Mouse (Mus musculus) MEL (cell line): ENCODE results near the gene Milr1. TPM values are rescaled to one million over a fixed set of nuclear protein-coding genes. Genes with fewer than 3 reads are reported as not detected.
A peak's percentile ranks its signal among the peaks of the same experiment; 100 is the strongest.

Experiments
- DNase-seq: peaks from one replicate; pipeline ENCODE4 v3.0.0; 2011; ENCODE audit warnings: low read depth, low spot score
- H3K27ac ChIP-seq: 2 replicates; pipeline ENCODE4 v1.5.1; 2012; ENCODE audit warnings: low read depth, mild to moderate bottlenecking, control low read depth, low read length, moderate library complexity; ENCODE audit not compliant: control insufficient read depth
- H3K27me3 ChIP-seq, 2 experiments: fragments of 150-350 bp in 1 of 2; sonication (generic) in 1 of 2; 2 replicates each; pipeline ENCODE4 v1.6.1; 2012; ENCODE audit warnings: low read length in 2 of 2, mild to moderate bottlenecking in 2 of 2, improper control_type of control experiment in 1 of 2, moderate library complexity in 1 of 2; ENCODE audit not compliant: insufficient read depth in 2 of 2, control insufficient read depth in 1 of 2
- H3K36me3 ChIP-seq, 2 experiments: 2 replicates each; pipeline ENCODE4 v1.6.1; 2012 to 2014; ENCODE audit warnings: low read length in 2 of 2, improper control_type of control experiment in 1 of 2, inconsistent platforms in 1 of 2, mild to moderate bottlenecking in 1 of 2; ENCODE audit not compliant: insufficient read depth in 2 of 2, control insufficient read depth in 1 of 2
- H3K4me1 ChIP-seq, 2 experiments: fragments of 150-350 bp in 1 of 2; sonication (generic) in 1 of 2; 2 replicates each; pipeline ENCODE4 v1.6.1; 2012; ENCODE audit warnings: low read length in 2 of 2, improper control_type of control experiment in 1 of 2, mild to moderate bottlenecking in 1 of 2; ENCODE audit not compliant: insufficient read depth in 2 of 2, control insufficient read depth in 1 of 2
- H3K4me3 ChIP-seq, 2 experiments: fragments of 150-350 bp in 1 of 2; sonication (generic) in 1 of 2; 2 replicates each; pipeline ENCODE4 v1.5.1; 2012; ENCODE audit warnings: low read depth in 2 of 2, low read length in 2 of 2, mild to moderate bottlenecking in 2 of 2, moderate library complexity in 2 of 2, control low read depth in 1 of 2, improper control_type of control experiment in 1 of 2; ENCODE audit not compliant: control insufficient read depth in 1 of 2, insufficient read depth in 1 of 2
- H3K79me2 ChIP-seq: 2 replicates; pipeline ENCODE4 v1.6.1; 2012; ENCODE audit warnings: mild to moderate bottlenecking, low read length, moderate library complexity; ENCODE audit not compliant: control insufficient read depth, poor library complexity, insufficient read depth
- H3K9ac ChIP-seq: 2 replicates; pipeline ENCODE4 v1.6.1; 2012; ENCODE audit warnings: low read depth, mild to moderate bottlenecking, control low read depth, low read length, moderate library complexity; ENCODE audit not compliant: control insufficient read depth, poor library complexity, severe bottlenecking
- H3K9me3 ChIP-seq: fragments of 150-350 bp; sonication (generic); replicated peaks from 2 replicates; pipeline ENCODE4 v1.6.1; 2012; ENCODE audit warnings: mild to moderate bottlenecking, low read length, improper control_type of control experiment, moderate library complexity; ENCODE audit not compliant: insufficient read depth
- BHLHE40 ChIP-seq: IDR thresholded peaks from 2 replicates; pipeline ENCODE4 v1.6.1; 2012; ENCODE audit warnings: low read depth, mild to moderate bottlenecking, inconsistent platforms, low read length, improper control_type of control experiment, borderline replicate concordance
- CTCF ChIP-seq, 3 experiments: IDR thresholded peaks in 2 of 3; conservative IDR thresholded peaks in 1 of 3; 2 replicates each; pipeline ENCODE4 v1.5.1; 2011 to 2012; ENCODE audit warnings: low read length in 3 of 3, low read depth in 2 of 3, mild to moderate bottlenecking in 2 of 3, improper control_type of control experiment in 1 of 3, inconsistent platforms in 1 of 3, mixed read lengths in 1 of 3, moderate library complexity in 1 of 3; ENCODE audit not compliant: control insufficient read depth in 1 of 3, insufficient read depth in 1 of 3, poor library complexity in 1 of 3, severe bottlenecking in 1 of 3
- E2F4 ChIP-seq: IDR thresholded peaks from 2 replicates; pipeline ENCODE4 v1.6.1; 2011; ENCODE audit warnings: low read depth, low read length, improper control_type of control experiment, borderline replicate concordance
- ELF1 ChIP-seq: IDR thresholded peaks from 2 replicates; pipeline ENCODE4 v1.6.1; 2014; ENCODE audit warnings: low read depth, mild to moderate bottlenecking, inconsistent platforms, low read length, improper control_type of control experiment, moderate library complexity
- EP300 ChIP-seq, 2 experiments: IDR thresholded peaks; 2 replicates each; pipeline ENCODE4 v1.6.1; 2011; ENCODE audit warnings: improper control_type of control experiment in 2 of 2, low read length in 2 of 2, low read depth in 1 of 2, mild to moderate bottlenecking in 1 of 2
- ETS1 ChIP-seq: IDR thresholded peaks from 2 replicates; pipeline ENCODE4 v1.6.1; 2012; ENCODE audit warnings: low read depth, mild to moderate bottlenecking, inconsistent platforms, low read length, improper control_type of control experiment, moderate library complexity
- GATA1 ChIP-seq: IDR thresholded peaks from 2 replicates; pipeline ENCODE4 v1.6.1; 2011; ENCODE audit warnings: low read depth, low read length, improper control_type of control experiment
- HCFC1 ChIP-seq: IDR thresholded peaks from 2 replicates; pipeline ENCODE4 v1.6.1; 2012; ENCODE audit warnings: low read depth, mild to moderate bottlenecking, inconsistent platforms, low read length, improper control_type of control experiment, moderate library complexity
- MXI1 ChIP-seq: IDR thresholded peaks from 2 replicates; pipeline ENCODE4 v1.6.1; 2011; ENCODE audit warnings: mild to moderate bottlenecking, low read depth, low read length, improper control_type of control experiment
- MYB ChIP-seq: IDR thresholded peaks from 2 replicates; pipeline ENCODE4 v1.6.1; 2011; ENCODE audit warnings: mild to moderate bottlenecking, low read depth, low read length, improper control_type of control experiment
- MYC ChIP-seq: IDR thresholded peaks from 2 replicates; pipeline ENCODE4 v1.6.1; 2011; ENCODE audit warnings: low read depth, mild to moderate bottlenecking, low read length, improper control_type of control experiment, moderate library complexity
- POLR2A ChIP-seq, 2 experiments: IDR thresholded peaks; 2 replicates each; pipeline ENCODE4 v1.6.1; 2011 to 2012; ENCODE audit warnings: low read length in 2 of 2, mild to moderate bottlenecking in 2 of 2, control low read depth in 1 of 2, improper control_type of control experiment in 1 of 2, low read depth in 1 of 2, moderate library complexity in 1 of 2; ENCODE audit not compliant: control insufficient read depth in 1 of 2, insufficient read depth in 1 of 2, poor library complexity in 1 of 2
- POLR2AphosphoS2 ChIP-seq: IDR thresholded peaks from 2 replicates; pipeline ENCODE4 v1.6.1; 2011; ENCODE audit warnings: low read length, improper control_type of control experiment
- RCOR1 ChIP-seq: IDR thresholded peaks from 2 replicates; pipeline ENCODE4 v1.6.1; 2012; ENCODE audit warnings: low read depth, mild to moderate bottlenecking, inconsistent platforms, low read length, improper control_type of control experiment
- SIN3A ChIP-seq: IDR thresholded peaks from 2 replicates; pipeline ENCODE4 v1.6.1; 2012; ENCODE audit warnings: low read length, improper control_type of control experiment, inconsistent platforms
- TAL1 ChIP-seq: IDR thresholded peaks from 2 replicates; pipeline ENCODE4 v1.6.1; 2012; ENCODE audit warnings: mild to moderate bottlenecking, inconsistent platforms, low read length, moderate library complexity, mixed read lengths
- TCF12 ChIP-seq: IDR thresholded peaks from 2 replicates; pipeline ENCODE4 v1.6.1; 2014; ENCODE audit warnings: low read depth, mild to moderate bottlenecking, inconsistent platforms, low read length, improper control_type of control experiment, moderate library complexity
- UBTF ChIP-seq: IDR thresholded peaks from 2 replicates; pipeline ENCODE4 v1.6.1; 2012; ENCODE audit warnings: low read depth, mild to moderate bottlenecking, inconsistent platforms, low read length, improper control_type of control experiment, moderate library complexity, borderline replicate concordance; ENCODE audit not compliant: insufficient read depth
- ZNF384 ChIP-seq: IDR thresholded peaks from 2 replicates; pipeline ENCODE4 v1.6.1; 2012; ENCODE audit warnings: low read depth, mild to moderate bottlenecking, inconsistent platforms, low read length, improper control_type of control experiment
- polyA plus RNA-seq, 2 experiments: library from polyadenylated mRNA; stranded (reverse) in 1 of 2; unstranded in 1 of 2; fragments of >175 nt in 1 of 2; fragments of >200 nt in 1 of 2; gene quantifications; 2 replicates each; pipeline versions ENCODE4 v1.2.1 to v1.2.4; 2012; ENCODE audit warnings: low replicate concordance in 2 of 2, low read depth in 1 of 2; ENCODE audit not compliant: insufficient read length in 2 of 2, insufficient read depth in 1 of 2, missing spikeins in 1 of 2
- total RNA-seq: library from RNA; depleted of rRNA; stranded (reverse); fragments of 300-350 nt; gene quantifications from 2 replicates; pipeline ENCODE4 v1.2.3, GENCODE M21; 2012

The Milr1 gene
- total and polyA plus RNA-seq, 3 experiments = 0.26 TPM; not detected in 2

DNA sequence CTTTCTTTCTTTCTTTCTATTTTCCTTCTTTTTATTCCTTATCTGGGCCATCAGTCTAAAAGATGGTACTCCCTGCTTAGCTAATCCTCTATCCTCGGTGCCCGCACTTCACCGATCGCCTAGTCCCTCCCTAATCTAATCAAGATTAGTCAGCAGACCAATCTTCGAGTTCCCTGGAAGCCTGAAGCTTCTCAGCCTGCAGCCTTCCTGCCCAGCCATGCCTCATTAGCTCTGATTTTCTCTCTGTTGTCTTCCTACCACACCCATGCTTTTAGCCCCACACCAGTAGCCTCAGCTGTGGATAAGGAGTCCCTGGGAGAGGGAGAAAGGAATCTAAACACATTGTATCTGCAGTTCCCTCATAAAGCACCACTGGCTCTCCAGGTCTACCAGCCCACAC is 4.6 kb downstream of the Milr1 start:
- no peaks in the 10 kb centered on the region for H3K9me3 ChIP-seq
- no peak overlapping the region for H3K9ac ChIP-seq
- no peak overlapping the region for H3K4me3 ChIP-seq
- no peaks in the 10 kb centered on the region for H3K79me2 ChIP-seq
- no peak overlapping the region for H3K27ac ChIP-seq
- H3K36me3 ChIP-seq = peaks cover 0 to 37% of the 10 kb centered on the region in 2 experiments; a peak in 2 of 4 replicates
- TF ChIP-seq POLR2AphosphoS2 (no peak), GATA1 (0 out of 2 replicates have a peak, but pooled peaks have one; percentile 7)
- no peaks in the 10 kb centered on the region for H3K27me3 ChIP-seq
- peaks cover 8 to 47% of the 10 kb centered on the region in 2 experiments for H3K4me1 ChIP-seq
- no peak for DNase-seq

DNA sequence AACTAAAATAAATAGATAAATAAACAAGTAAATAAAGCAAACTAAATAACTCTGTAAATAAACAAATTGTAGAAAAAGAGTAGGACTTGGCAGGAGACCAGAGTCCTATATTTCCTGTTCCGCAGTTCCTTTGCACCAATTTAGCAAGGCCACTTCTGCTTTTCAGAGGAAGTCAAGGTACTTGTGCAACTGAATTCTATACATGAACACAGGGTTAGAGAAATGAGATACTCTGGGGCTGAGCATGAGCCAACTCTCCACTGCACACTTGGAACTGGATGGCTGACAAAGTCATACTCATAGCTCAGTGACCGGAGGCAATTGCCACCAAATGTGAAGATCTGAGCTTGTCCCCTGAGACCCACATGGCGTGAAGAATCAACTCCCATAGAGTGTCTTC is 8.0 kb downstream of the Milr1 start:
- TF ChIP-seq EP300 (IDR thresholded peaks at IDR 0.05; ENCODE audit: low read depth in 1 of 2, low read length in 2 of 2) (peak; percentile 80 to 96), ELF1 (peak; percentile 75), CTCF (IDR thresholded peaks at IDR 0.05 in 2 of 3, conservative IDR thresholded peaks at IDR 0.05 in 1 of 3; ENCODE audit: control insufficient read depth in 1 of 3, insufficient read depth in 1 of 3, low read depth in 2 of 3, low read length in 3 of 3, poor library complexity in 1 of 3, severe bottlenecking in 1 of 3) (no peak), HCFC1 (peak; percentile 64; the same call in 1 of the 2 replicates), ZNF384 (peak; percentile 65), MYC (peak; percentile 72; the same call in 1 of the 2 replicates), MXI1 (peak; percentile 69; the same call in 1 of the 2 replicates), GATA1 (peak; percentile 14; the same call in 1 of the 2 replicates), E2F4 (no peak), RCOR1 (peak; percentile 63), MYB (peak; percentile 56), SIN3A (peak; percentile 63; the same call in 1 of the 2 replicates), BHLHE40 (peak; percentile 60; the same call in 1 of the 2 replicates), ETS1 (peak; percentile 89), UBTF (no peak), TAL1 (no peak), POLR2A (IDR thresholded peaks at IDR 0.05; ENCODE audit: control insufficient read depth in 1 of 2, insufficient read depth in 1 of 2, low read depth in 1 of 2, low read length in 2 of 2, poor library complexity in 1 of 2) (no peak), TCF12 (peak; percentile 44; the same call in 1 of the 2 replicates)
- peak; percentile 95 for DNase-seq
- no peaks in the 10 kb centered on the region for H3K79me2 ChIP-seq
- peak overlapping the region; percentile 23; the same call in 1 of the 2 replicates for H3K9ac ChIP-seq
- H3K9me3 ChIP-seq = no peaks in the 10 kb centered on the region
- H3K27me3 ChIP-seq = no peaks in the 10 kb centered on the region
- peaks cover 23 to 44% of the 10 kb centered on the region in 2 experiments for H3K4me1 ChIP-seq
- peaks cover 0 to 41% of the 10 kb centered on the region in 2 experiments; a peak in 2 of 4 replicates for H3K36me3 ChIP-seq
- H3K4me3 ChIP-seq = no peak overlapping the region
- peak overlapping the region; percentile 90 for H3K27ac ChIP-seq
